Mouse (Mus musculus): ENCODE data around the gene Gm3424.
"Not testable (repeated sequence)": the region's sequence is repeated elsewhere in the genome, so short reads cannot be mapped to it uniquely, and the experiment has no call there.

Gm3424 gene

DNA sequence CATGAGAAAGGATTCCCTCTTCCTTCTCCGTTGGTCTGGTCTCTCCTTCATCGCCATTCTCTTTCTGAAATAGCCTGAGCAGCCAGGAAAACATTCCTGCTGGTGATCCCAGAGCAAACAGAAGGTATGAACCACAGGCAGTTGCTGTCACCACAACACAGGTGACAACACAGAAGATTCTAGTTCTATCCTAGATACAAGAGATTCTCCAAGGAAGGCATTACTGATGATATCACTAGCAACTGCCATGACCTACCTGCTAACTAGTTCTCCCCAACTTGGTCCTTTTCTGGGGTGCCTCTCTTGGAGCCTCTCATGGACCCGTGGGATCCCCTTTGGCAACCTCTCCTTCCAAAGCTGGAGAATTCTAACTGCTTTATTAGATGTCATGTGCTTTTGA, at the start of gene Gm3424:
Gene Gm3424 (minus strand): TSS at position 101 of the 400 bp plus-strand sequence.
- DNase-seq (ENCODE audit: low read depth), result not testable (repeated sequence)

- not testable (repeated sequence) for DNase-seq (ENCODE audit: low read depth)
These were observed 49.7 kb upstream of the Gm3424 start for GRCm38 (mm10) chr14:5879791-5880190.

GRCm38 (mm10) chr14:5879136-5879535, 49.0 kb upstream of the Gm3424 start:
- DNase-seq (ENCODE audit: low read depth), result not testable (repeated sequence)

DNA sequence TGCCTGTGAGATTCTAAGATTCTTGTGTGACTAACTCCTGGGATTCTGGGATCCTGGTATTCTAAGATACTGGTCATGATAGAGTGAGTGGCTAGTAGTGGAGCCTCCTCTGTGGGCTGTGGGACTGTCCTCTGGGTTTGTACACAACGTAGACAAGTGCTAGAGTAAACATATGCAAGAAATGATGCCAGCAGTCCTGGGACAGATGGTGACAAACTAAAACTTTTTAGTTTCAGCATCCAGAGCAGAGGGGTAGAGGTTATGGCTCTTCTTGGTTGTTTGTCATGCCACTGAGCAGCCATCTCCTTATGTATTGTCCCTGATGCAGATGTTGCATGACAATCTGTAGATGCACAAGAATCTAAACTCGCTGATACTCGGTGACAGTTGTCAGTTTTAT, 25.8 kb upstream of the Gm3424 start:
- DNase-seq (ENCODE audit: low read depth), result not testable (repeated sequence)

DNA sequence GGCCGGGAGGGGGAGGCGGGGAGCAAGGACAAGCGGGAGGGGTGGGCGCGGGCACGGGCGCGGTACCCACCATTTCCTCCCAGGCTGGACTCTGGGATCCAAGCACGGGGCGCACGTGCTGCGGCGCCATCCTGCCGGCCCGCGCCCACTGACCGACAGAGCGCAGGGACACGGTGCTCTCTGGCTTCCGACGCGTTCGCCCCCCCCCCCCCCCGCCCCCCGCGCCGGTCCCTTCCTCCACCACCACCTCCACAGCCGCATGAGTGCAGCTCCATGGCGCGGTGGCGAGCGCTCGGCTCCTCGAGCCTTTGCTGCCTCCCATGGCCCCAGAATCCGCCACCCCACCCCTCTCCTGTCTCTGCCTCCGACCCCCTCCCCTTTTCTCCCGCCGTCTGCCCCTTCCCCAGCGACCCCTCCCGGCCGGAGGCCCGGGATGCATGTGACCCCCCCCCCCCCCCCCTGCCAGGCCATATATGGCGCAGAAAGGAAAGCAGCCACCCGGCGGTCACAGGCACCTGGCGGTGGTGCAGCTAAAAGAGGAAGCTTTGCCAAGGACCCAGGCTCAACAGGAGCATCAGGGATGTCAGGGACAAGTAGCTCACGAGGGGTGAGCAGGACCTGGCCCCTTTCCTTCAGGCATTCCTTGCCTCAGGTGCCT, 17.3 kb downstream of the Gm3424 start:
- not testable (repeated sequence) for DNase-seq (ENCODE audit: low read depth)

GRCm38 (mm10) chr14:5807882-5808281, 22.2 kb downstream of the Gm3424 start, which contains the start of gene Gm3383:
TSS of gene Gm3383 (minus strand) at chr14:5807982.
- DNase-seq (ENCODE audit: low read depth), result not testable (repeated sequence)

Data from NIH3T3 (cell line).